Mouse (Mus musculus): ENCODE measurements at regions not wholly inside any gene's neighbourhood (a gene's known extent, or its start where the extent isn't known, plus 50 kb on each side); places are given as distances from the start of the nearest gene placed in this dataset.
A peak's percentile ranks its signal among the peaks of the same experiment; 100 is the strongest.
"Not testable (repeated sequence)": the region's sequence is repeated elsewhere in the genome, so short reads cannot be mapped to it uniquely, and the experiment has no call there.

GRCm38 (mm10) chr9:31648551-31648950, 184.3 kb upstream of the Tmem45b start:
- H3K79me2 ChIP-seq (ENCODE audit: control insufficient read depth, insufficient read depth) = no peaks in the 10 kb centered on the region
- no peak overlapping the region for H3K4me3 ChIP-seq
- H3K27me3 ChIP-seq (ENCODE audit: control insufficient read depth, insufficient read depth, insufficient read length) = no peaks in the 10 kb centered on the region
- H3ac ChIP-seq (ENCODE audit: control insufficient read depth, insufficient read length) = no peak overlapping the region
- no peak overlapping the region for H3K4me2 ChIP-seq (ENCODE audit: low read depth)
- H3K36me3 ChIP-seq (ENCODE audit: control insufficient read depth, insufficient read depth) = no peaks in the 10 kb centered on the region
- TF ChIP-seq POLR2A (IDR thresholded peaks at IDR 0.05; ENCODE audit: insufficient read length, low read depth) (no peak), E2F4 (IDR thresholded peaks at IDR 0.05; ENCODE audit: insufficient read depth) (no peak), TCF12 (IDR thresholded peaks at IDR 0.05; ENCODE audit: insufficient read depth, poor library complexity, severe bottlenecking) (no peak), POLR2AphosphoS2 (IDR thresholded peaks at IDR 0.05; ENCODE audit: insufficient read length, low read depth) (no peak), USF1 (IDR thresholded peaks at IDR 0.05; ENCODE audit: low read depth) (no peak), SRF (IDR thresholded peaks at IDR 0.05; ENCODE audit: control insufficient read depth, insufficient read length, low read depth) (no peak), MYOG (IDR thresholded peaks at IDR 0.05; ENCODE audit: control insufficient read depth in 1 of 3, insufficient read depth in 1 of 3, insufficient read length in 2 of 3, low read depth in 2 of 3) (no peak), REST (IDR thresholded peaks at IDR 0.05; ENCODE audit: insufficient read depth, insufficient read length) (no peak), TCF3 (IDR thresholded peaks at IDR 0.05; ENCODE audit: insufficient read length, low read depth) (no peak), MYOD1 (IDR thresholded peaks at IDR 0.05; ENCODE audit: control insufficient read depth in 1 of 3, insufficient read length in 2 of 3, low read depth in 2 of 3) (no peak), MAX (IDR thresholded peaks at IDR 0.05; ENCODE audit: low read depth) (no peak), CEBPB (IDR thresholded peaks at IDR 0.05; ENCODE audit: insufficient read depth, poor library complexity, severe bottlenecking) (no peak)

- H3ac ChIP-seq (ENCODE audit: control insufficient read depth, insufficient read length) = no peak overlapping the region
- no peaks in the 10 kb centered on the region for H3K36me3 ChIP-seq (ENCODE audit: control insufficient read depth, insufficient read depth)
- no peak overlapping the region for H3K4me2 ChIP-seq (ENCODE audit: low read depth)
- H3K79me2 ChIP-seq (ENCODE audit: control insufficient read depth, insufficient read depth) = no peaks in the 10 kb centered on the region
- no peak overlapping the region for H3K4me3 ChIP-seq
- H3K27me3 ChIP-seq (ENCODE audit: control insufficient read depth, insufficient read depth, insufficient read length) = no peaks in the 10 kb centered on the region
- TF ChIP-seq USF1 (IDR thresholded peaks at IDR 0.05; ENCODE audit: low read depth) (no peak), POLR2A (IDR thresholded peaks at IDR 0.05; ENCODE audit: insufficient read length, low read depth) (no peak), MYOD1 (IDR thresholded peaks at IDR 0.05; ENCODE audit: control insufficient read depth in 1 of 3, insufficient read length in 2 of 3, low read depth in 2 of 3) (no peak), MAX (IDR thresholded peaks at IDR 0.05; ENCODE audit: low read depth) (no peak), SRF (IDR thresholded peaks at IDR 0.05; ENCODE audit: control insufficient read depth, insufficient read length, low read depth) (no peak), MYOG (IDR thresholded peaks at IDR 0.05; ENCODE audit: control insufficient read depth in 1 of 3, insufficient read depth in 1 of 3, insufficient read length in 2 of 3, low read depth in 2 of 3) (no peak)
These were observed 180.9 kb upstream of the Tmem45b start for GRCm38 (mm10) chr9:31645114-31645513.

GRCm38 (mm10) chr9:31644106-31644505, 179.8 kb upstream of the Tmem45b start:
- TF ChIP-seq POLR2A (IDR thresholded peaks at IDR 0.05; ENCODE audit: insufficient read length, low read depth) (no peak), REST (IDR thresholded peaks at IDR 0.05; ENCODE audit: insufficient read depth, insufficient read length) (no peak), SRF (IDR thresholded peaks at IDR 0.05; ENCODE audit: control insufficient read depth, insufficient read length, low read depth) (no peak), MYOG (IDR thresholded peaks at IDR 0.05; ENCODE audit: control insufficient read depth in 1 of 3, insufficient read depth in 1 of 3, insufficient read length in 2 of 3, low read depth in 2 of 3) (no peak), USF1 (IDR thresholded peaks at IDR 0.05; ENCODE audit: low read depth) (no peak), TCF12 (IDR thresholded peaks at IDR 0.05; ENCODE audit: insufficient read depth, poor library complexity, severe bottlenecking) (no peak), POLR2AphosphoS2 (IDR thresholded peaks at IDR 0.05; ENCODE audit: insufficient read length, low read depth) (no peak), MAX (IDR thresholded peaks at IDR 0.05; ENCODE audit: low read depth) (no peak), MYOD1 (IDR thresholded peaks at IDR 0.05; ENCODE audit: control insufficient read depth in 1 of 3, insufficient read length in 2 of 3, low read depth in 2 of 3) (no peak), TCF3 (IDR thresholded peaks at IDR 0.05; ENCODE audit: insufficient read length, low read depth) (no peak), CEBPB (IDR thresholded peaks at IDR 0.05; ENCODE audit: insufficient read depth, poor library complexity, severe bottlenecking) (no peak), E2F4 (IDR thresholded peaks at IDR 0.05; ENCODE audit: insufficient read depth) (no peak)
- Histone ChIP-seq H3K4me3 (no peak overlapping the region), H3K4me2 (ENCODE audit: low read depth) (no peak overlapping the region), H3K27me3 (ENCODE audit: control insufficient read depth, insufficient read depth, insufficient read length) (no peaks in the 10 kb centered on the region), H3K79me2 (ENCODE audit: control insufficient read depth, insufficient read depth) (no peaks in the 10 kb centered on the region), H3K36me3 (ENCODE audit: control insufficient read depth, insufficient read depth) (no peaks in the 10 kb centered on the region), H3ac (ENCODE audit: control insufficient read depth, insufficient read length) (no peak overlapping the region)

GRCm38 (mm10) chr9:31642169-31642568, 177.9 kb upstream of the Tmem45b start:
- no peaks in the 10 kb centered on the region for H3K36me3 ChIP-seq (ENCODE audit: control insufficient read depth, insufficient read depth)

GRCm38 (mm10) chr9:31628291-31628690, 164.0 kb upstream of the Tmem45b start:
- no peaks in the 10 kb centered on the region for H3K36me3 ChIP-seq (ENCODE audit: control insufficient read depth, insufficient read depth)
- H3K79me2 ChIP-seq (ENCODE audit: control insufficient read depth, insufficient read depth) = no peaks in the 10 kb centered on the region
- H3K4me2 ChIP-seq (ENCODE audit: low read depth) = no peak overlapping the region
- H3K4me3 ChIP-seq = no peak overlapping the region
- TF ChIP-seq SRF (IDR thresholded peaks at IDR 0.05; ENCODE audit: control insufficient read depth, insufficient read length, low read depth) (no peak), POLR2A (IDR thresholded peaks at IDR 0.05; ENCODE audit: insufficient read length, low read depth) (no peak), USF1 (IDR thresholded peaks at IDR 0.05; ENCODE audit: low read depth) (no peak), MAX (IDR thresholded peaks at IDR 0.05; ENCODE audit: low read depth) (no peak), MYOG (IDR thresholded peaks at IDR 0.05; ENCODE audit: control insufficient read depth in 1 of 3, insufficient read depth in 1 of 3, insufficient read length in 2 of 3, low read depth in 2 of 3) (no peak), POLR2AphosphoS2 (IDR thresholded peaks at IDR 0.05; ENCODE audit: insufficient read length, low read depth) (no peak), REST (IDR thresholded peaks at IDR 0.05; ENCODE audit: insufficient read depth, insufficient read length) (no peak), TCF3 (IDR thresholded peaks at IDR 0.05; ENCODE audit: insufficient read length, low read depth) (no peak), CEBPB (IDR thresholded peaks at IDR 0.05; ENCODE audit: insufficient read depth, poor library complexity, severe bottlenecking) (no peak), MYOD1 (IDR thresholded peaks at IDR 0.05; ENCODE audit: control insufficient read depth in 1 of 3, insufficient read length in 2 of 3, low read depth in 2 of 3) (no peak), E2F4 (IDR thresholded peaks at IDR 0.05; ENCODE audit: insufficient read depth) (no peak), TCF12 (IDR thresholded peaks at IDR 0.05; ENCODE audit: insufficient read depth, poor library complexity, severe bottlenecking) (no peak)
- H3ac ChIP-seq (ENCODE audit: control insufficient read depth, insufficient read length) = no peak overlapping the region
- no peaks in the 10 kb centered on the region for H3K27me3 ChIP-seq (ENCODE audit: control insufficient read depth, insufficient read depth, insufficient read length)

More at GRCm38 (mm10) chr9:31642169-31642568, 177.9 kb upstream of the Tmem45b start:
- Histone ChIP-seq H3K4me3 (no peak overlapping the region), H3K27me3 (ENCODE audit: control insufficient read depth, insufficient read depth, insufficient read length) (no peaks in the 10 kb centered on the region), H3K79me2 (ENCODE audit: control insufficient read depth, insufficient read depth) (no peaks in the 10 kb centered on the region), H3K4me2 (ENCODE audit: low read depth) (peak overlapping the region; percentile 22), H3ac (ENCODE audit: control insufficient read depth, insufficient read length) (no peak overlapping the region)
- TF ChIP-seq SRF (IDR thresholded peaks at IDR 0.05; ENCODE audit: control insufficient read depth, insufficient read length, low read depth) (no peak), E2F4 (IDR thresholded peaks at IDR 0.05; ENCODE audit: insufficient read depth) (no peak), CEBPB (IDR thresholded peaks at IDR 0.05; ENCODE audit: insufficient read depth, poor library complexity, severe bottlenecking) (0 out of 2 replicates have a peak, but pooled peaks have one; percentile 18), POLR2AphosphoS2 (IDR thresholded peaks at IDR 0.05; ENCODE audit: insufficient read length, low read depth) (no peak), MYOD1 (IDR thresholded peaks at IDR 0.05; ENCODE audit: control insufficient read depth in 1 of 3, insufficient read length in 2 of 3, low read depth in 2 of 3) (no peak), MYOG (IDR thresholded peaks at IDR 0.05; ENCODE audit: control insufficient read depth in 1 of 3, insufficient read depth in 1 of 3, insufficient read length in 2 of 3, low read depth in 2 of 3) (no peak)

GRCm38 (mm10) chr9:31621553-31621952, 157.3 kb upstream of the Tmem45b start:
- H3K27me3 ChIP-seq (ENCODE audit: control insufficient read depth, insufficient read depth, insufficient read length); H3K4me2 ChIP-seq (ENCODE audit: low read depth); H3K79me2 ChIP-seq (ENCODE audit: control insufficient read depth, insufficient read depth); H3ac ChIP-seq (ENCODE audit: control insufficient read depth, insufficient read length); H3K36me3 ChIP-seq (ENCODE audit: control insufficient read depth, insufficient read depth); H3K4me3 ChIP-seq: not testable (repeated sequence)
